Mouse (Mus musculus): Measurements from ENCODE around the gene Stmn1. TPM values are rescaled to one million over a fixed set of nuclear protein-coding genes. Genes with fewer than 3 reads are reported as not detected.
"Not testable (repeated sequence)": the region's sequence is repeated elsewhere in the genome, so short reads cannot be mapped to it uniquely, and the experiment has no call there.

The Stmn1 gene
- total RNA-seq, 2 experiments from 2014 or later = 563 to 821 TPM

DNA sequence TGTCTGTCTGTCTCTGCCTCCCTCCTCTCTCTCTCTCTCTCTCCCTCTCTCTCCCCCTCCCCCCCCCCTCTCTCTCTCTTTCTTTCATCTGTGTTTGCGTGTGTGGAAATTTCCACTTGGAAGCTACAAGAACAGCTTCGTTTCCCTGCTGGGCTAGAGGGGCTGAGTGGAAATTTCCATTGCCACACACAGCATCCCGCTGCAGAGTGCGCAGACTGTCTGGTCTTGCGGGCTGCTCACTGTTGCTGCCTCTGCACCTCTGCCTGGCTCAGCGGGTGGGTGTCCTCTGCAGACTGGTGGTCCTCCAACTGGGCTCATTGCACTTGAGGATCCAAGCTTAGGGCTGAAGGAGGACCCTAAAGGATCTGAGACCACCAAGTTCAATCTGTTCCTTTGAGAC, 15.6 kb downstream of the Stmn1 start:
- no peak for ATAC-seq (ENCODE audit: poor library complexity, severe bottlenecking)

DNA sequence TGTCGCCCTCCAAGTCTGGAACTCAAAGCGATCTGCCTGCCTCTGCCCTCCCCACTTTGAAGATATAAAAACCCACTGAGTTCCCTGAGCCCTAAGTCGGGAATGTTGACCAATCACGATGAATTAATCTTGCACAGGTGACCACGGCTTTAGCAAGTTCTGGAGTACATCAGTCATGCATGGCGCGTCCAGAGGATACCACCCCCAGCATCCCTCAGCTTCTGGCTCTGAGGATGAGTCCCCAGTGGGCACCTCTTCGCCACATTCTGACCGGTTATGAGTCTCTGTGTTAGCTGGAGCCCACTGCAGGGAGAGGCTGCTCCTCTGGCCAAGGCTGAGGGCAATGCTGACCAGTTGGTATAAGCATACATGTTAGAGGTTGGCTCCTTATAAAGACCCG, 16.1 kb downstream of the Stmn1 start:
- ATAC-seq (ENCODE audit: poor library complexity, severe bottlenecking) = no peak

DNA sequence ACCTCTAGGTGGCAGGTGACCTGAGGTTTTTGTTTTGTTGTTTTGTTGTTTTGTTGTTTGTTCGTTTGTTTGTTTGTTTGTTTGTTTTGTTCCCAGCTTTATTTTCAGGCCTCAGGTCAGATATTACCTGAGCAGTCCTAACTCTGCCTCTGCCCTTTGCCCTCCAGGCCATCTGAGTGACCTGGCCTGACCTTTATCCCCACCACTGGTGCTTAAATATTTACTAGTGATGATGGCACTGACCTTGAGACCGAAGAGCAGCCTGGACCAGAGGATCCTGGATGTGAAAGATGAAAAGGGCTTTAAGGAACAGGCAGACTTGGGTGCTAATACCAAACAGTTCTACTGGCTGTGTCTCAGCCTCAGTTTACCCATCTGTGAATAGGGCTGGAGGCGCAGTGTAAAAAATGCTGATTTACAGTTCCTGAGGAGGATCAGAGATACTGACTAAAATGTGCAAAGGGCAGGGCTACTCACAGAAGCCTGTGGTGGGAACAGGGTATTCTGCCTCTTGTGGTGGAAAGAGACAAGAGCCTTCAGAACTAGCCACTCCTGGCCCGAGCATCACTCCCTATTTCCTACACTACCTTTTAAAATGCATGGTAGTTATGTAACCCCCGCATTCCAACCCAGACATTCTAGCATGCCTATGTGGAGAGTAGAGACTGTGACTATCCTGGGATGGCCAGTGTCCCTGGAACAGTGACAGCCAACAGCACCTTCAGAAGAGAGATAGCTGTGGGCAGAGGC, 17.2 kb downstream of the Stmn1 start:
- no peak for ATAC-seq (ENCODE audit: poor library complexity, severe bottlenecking)

DNA sequence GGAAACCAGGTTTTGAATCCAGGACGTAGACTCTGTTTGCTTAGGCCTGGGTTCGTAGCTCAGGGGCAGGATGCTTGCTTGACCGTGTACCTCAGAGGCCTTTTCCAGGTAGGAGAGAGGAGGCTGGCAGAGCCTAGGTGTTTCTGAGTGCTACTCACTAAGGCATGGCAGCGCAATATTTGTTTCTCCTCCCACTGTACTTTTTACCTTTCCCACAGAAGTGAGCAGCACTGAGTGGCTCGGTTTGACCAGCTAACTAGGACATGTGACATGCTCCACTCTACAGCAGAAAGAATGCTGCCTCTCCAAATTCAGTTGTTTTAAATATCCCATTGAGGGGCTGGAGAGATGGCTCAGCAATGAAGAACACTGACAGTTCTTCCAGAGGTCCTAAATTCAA, 20.1 kb downstream of the Stmn1 start:
- ATAC-seq (ENCODE audit: poor library complexity, severe bottlenecking) = no peak

DNA sequence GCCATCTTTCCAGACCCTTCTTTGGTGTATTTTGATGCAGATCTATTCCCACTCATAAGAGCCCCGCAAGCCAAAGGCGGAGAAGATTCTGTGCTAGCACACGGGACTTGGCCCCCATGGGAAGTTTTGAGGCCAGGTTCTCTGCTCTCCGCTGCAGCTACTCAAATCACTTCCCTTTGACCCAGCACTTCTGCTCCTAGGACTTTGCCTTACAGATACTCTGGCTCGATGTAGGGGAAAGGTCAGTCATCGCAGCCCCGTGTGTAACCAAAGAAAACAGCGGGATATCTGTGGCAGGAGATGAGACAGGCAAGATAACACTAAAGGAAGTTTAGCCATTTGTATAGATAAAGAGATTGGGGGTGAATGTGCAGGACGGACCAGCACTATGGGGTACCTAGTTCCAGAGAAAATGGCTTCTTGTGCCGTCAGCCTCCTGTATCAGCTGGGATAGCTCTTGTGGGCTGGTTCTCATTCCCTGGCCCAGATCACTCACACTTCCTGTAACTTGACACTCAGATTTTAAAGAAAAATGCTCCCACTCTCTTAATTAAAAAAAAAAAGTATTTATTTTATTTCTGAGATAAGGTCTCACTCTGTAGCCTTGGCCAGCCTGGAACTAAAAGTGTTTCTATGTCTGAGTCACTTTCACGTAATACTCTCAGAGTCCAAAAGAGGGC, 22.0 kb downstream of the Stmn1 start:
- no peak for ATAC-seq (ENCODE audit: poor library complexity, severe bottlenecking)

DNA sequence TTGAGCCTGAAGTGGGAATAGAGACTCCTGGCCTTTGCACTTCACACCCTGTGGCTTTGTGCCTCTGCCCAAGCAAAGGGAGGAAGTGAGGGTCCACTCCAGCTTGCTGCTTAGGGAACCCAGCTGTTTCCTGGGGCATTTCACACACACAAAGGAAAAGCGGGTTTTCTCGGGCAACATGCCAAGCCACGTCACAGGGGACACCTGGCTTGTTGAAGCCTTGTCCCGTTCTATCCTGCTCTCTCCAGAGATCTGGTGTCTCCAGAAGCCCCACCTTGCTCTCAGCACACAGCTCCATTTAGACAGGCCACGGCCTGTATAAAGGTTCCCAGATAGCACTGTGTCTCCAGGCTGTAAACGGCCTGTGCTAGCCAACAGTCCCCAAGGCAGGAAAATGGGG, 23.6 kb downstream of the Stmn1 start:
- no peak for ATAC-seq (ENCODE audit: poor library complexity, severe bottlenecking)

DNA sequence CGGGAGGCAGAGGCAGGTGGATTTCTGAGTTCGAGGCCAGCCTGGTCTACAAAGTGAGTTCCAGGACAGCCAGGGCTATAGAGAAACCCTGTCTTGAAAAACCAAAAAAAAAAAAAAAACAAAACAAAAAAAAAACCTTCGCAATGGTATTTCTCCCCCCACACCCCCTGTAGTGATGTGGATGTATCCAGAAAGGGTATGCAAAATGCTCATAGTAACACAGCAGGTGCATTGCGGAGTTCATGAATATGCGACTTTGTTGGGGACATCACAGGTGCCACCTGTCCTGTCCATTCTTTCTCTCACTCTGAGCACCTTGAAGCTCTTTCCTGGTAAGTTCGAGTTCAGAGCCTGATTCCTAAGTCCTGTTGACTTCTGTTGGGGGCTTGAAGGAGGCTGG, 26.0 kb downstream of the Stmn1 start:
- ATAC-seq (ENCODE audit: poor library complexity, severe bottlenecking) = not testable (repeated sequence)

DNA sequence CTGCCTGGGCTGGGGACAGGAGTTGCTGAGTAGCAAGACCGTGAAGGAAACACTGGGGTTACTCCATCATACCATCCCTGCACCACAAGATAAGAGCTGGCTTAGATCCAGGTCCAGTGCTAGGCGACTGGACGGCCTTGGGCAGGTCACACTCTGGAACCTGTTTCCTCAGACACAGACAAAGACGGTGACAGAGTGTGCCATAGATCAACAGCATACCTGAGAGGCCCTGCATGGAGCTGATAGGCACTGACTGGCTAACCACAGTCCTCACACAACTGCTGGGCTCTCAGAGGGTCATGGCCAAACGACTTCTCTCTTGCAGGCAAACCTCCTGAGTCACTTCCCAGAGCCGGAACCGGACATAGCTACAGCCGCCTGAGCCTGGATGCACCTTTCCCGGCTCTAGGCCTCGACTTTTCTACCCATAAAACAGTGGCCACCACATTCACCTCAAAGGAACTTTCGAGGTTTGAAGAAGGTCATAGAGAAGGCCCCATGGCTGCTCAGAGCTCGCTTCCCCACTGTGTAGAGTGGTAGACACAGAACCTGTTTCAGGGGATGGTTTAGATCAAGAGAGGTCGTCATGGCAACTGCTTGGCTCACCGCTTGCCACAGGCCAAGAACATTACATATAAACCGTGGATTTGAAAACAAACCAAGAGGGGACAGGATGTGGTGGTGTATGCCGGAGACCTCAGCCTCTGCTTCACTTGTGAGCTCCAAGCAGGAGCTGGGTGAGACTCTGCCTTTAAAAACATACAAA, 26.8 kb downstream of the Stmn1 start:
- ATAC-seq (ENCODE audit: poor library complexity, severe bottlenecking) = peak; percentile 34

DNA sequence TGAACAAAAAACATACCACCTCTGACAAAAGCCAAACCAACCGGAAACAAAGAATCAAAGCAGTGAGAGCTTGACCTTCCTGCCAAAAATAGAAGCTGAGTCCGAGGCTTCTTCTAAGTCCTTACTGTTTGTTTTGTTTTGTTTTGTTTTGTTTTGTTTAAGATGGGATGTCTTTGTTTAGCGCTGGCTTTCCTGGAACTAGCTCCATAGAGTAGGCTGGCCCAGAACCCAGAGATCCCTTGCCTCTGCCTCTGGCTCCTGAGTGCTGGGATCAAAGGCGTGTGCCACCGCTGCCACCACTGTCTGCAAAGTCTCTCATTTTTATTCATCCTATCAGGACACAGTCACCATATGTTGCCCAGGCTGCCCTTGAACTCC, 27.4 kb downstream of the Stmn1 start:
- no peak for ATAC-seq (ENCODE audit: poor library complexity, severe bottlenecking)

DNA sequence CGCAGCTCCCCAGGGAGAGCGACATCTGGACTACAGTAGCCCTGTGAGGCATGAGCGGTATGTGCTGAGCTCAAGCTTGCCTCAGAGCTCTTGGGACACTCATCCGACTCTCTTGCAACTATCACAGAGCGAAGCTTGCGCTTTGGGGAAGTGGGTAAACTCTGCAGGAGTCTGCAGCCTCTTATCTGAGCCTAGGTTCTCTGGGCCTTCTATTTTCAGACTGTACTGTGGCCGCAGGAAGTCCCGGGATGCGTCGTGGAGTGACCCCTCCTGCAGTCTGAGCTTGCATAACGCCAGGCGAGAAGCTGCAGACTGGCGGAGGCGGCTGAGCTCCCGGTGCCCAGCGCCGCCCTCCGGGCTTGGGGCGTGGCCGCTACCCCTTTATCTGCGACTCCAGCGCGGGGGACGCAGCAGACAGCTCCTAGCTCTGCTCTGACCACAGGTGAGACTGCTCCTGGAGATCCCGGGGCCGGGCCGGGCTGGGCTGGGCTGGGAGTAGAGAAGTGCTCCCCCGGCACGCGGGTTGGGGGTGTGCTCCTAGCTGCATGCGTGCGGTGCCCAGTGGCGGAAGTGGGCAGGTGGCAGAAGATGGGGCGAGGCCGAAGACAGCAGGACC, 28.6 kb downstream of the Stmn1 start, which contains the start of gene Paqr7:
TSS of gene Paqr7 (plus strand) at position 103 of the 616 bp plus-strand sequence.
- peak; percentile 76 for ATAC-seq (ENCODE audit: poor library complexity, severe bottlenecking)

DNA sequence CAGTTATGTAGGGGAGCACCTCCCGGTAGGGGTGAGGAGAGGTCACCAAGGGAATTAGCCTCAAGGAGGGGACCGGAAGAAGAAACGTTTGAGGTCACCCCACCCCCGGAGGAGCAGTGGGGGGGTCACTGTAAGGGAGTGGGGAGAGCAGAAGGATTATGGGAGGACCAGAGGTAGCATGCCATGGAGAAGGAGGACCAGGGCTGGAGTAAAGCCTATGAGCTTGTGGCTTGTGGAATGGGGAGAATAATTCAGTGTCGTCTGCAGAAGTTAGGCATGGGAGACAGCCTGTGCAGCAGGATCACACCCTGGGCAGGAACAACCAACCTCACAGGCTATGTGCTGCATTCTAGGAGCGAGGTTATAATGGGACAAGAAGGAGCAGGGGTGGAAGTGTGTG, 29.1 kb downstream of the Stmn1 start:
- ATAC-seq (ENCODE audit: poor library complexity, severe bottlenecking) = no peak

DNA sequence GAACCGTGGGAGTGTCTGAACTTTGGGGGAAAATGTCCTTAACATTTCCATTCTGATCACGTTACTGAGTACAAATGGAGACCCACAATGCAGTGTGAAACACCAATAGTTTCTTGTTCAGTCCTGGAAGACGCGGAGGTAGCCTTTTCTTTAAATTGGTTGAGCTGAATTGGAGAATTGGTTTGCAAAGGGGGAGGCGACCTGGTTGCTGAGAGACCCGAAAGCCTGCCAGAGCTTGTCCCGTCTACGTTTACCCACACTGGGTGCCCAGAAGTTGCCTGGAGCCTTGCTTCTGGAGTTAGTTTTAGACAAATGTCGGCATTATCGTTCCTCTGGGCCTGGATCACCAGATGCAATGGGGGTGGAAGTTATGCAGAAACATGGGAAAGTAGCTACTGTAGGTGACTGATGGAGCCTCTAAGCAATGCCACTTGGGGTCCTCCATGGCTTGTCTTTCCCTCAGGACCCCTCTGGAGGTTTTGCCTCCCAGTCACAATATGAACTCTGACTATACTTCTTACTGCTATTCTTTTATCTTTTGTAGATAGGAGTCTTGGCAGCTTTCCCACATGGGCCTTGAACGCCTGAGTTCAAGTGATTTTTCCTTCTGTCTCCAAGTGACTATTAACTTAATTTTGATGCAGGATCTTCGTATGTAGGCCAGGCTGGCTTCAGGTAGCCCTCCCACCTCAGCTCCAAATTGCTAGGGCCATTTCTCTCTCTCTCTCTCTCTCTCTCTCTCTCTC, 30.0 kb downstream of the Stmn1 start:
- no peak for ATAC-seq (ENCODE audit: poor library complexity, severe bottlenecking)

DNA sequence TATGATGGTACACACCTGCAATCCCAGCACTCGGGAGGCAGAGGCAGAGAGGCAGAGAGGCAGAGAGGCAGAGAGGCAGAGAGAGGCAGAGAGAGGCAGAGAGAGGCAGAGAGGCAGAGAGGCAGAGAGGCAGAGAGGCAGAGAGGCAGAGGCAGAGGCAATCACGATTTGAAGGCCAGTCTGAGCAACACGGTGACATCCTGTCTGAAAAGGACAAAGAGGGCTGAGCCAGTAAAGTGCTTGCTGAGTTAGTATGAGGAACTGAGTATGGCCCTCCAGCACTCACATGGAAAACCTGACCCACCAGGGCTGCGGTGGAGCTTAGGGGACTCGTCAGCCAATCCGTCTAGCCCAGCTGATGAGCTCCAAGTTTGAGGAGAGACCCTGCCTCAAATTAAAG, 30.9 kb downstream of the Stmn1 start:
- not testable (repeated sequence) for ATAC-seq (ENCODE audit: poor library complexity, severe bottlenecking)

DNA sequence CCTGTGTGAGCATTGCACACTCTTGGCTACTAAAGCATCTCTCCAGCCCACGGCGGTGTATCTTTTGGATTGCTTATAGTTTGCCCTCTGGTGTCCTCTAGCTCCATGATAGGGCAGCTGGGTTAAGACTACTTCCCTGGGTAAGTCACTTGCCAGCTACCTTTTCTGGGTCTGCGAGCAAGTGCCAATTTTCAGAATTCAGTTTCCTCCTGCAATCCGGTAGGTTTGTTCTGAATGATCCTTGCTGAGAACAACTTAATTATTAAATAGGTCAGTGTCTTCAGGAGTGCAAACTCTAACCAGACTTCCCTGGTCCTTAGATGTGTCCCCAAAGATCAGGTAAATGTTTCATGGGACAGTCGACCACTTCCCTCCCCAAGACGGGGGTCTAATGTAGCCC, 33.0 kb downstream of the Stmn1 start:
- ATAC-seq (ENCODE audit: poor library complexity, severe bottlenecking) = no peak

DNA sequence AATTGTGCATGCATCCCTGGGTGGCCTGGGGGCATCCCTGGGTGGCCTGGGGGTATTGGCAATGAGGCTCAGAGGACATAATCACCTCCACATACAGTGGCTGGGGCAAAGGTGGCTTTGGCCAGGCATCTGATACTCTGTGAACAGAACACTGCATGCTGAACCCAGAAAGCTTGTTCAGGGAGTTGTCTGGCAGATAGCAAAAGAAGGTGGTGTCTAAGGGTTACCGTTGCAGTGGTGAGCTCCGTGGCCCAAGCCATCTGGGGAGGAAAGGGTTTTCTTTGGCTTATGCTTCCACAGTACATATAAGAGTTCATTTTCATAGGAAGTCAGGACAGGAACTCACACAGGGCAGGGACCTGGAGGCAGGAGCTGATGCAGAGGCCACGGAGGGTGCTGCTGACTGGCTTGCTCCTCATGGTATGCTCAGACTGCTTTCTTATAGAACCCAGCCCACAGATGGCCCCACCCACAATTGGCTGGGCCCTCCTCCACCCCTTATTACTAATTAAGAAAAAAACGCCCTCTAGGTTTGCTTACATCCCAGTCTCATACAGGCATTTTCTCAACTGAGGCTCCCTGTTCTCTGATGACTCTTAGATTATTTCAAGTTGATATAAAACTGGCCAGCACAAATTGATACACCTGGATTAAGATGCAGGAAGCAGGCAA, 35.7 kb downstream of the Stmn1 start:
- no peak for ATAC-seq (ENCODE audit: poor library complexity, severe bottlenecking)

DNA sequence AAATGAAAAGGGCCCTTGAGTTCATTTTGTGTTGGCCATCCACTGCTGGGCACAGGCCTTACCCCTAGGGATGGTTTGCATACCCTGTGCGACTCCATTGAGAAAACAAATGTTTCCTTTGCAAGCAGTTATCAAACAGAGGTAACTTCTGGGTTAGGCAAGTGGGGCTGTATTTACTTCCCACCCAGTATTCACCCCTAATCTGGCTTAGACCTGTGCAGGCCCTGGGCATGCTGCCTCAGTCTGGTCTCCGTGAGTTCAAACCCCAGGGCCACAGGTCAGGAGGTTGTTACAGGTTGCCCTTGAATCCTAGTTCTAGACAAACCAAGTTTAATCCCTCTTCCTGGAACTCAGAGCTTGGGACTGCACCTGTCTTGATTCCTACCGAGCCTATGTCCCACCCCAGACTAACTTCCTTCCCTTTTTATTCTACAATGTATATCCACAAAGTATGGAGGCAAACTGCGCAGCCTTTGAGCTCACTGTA, 37.2 kb downstream of the Stmn1 start:
- ATAC-seq (ENCODE audit: poor library complexity, severe bottlenecking) = no peak

DNA sequence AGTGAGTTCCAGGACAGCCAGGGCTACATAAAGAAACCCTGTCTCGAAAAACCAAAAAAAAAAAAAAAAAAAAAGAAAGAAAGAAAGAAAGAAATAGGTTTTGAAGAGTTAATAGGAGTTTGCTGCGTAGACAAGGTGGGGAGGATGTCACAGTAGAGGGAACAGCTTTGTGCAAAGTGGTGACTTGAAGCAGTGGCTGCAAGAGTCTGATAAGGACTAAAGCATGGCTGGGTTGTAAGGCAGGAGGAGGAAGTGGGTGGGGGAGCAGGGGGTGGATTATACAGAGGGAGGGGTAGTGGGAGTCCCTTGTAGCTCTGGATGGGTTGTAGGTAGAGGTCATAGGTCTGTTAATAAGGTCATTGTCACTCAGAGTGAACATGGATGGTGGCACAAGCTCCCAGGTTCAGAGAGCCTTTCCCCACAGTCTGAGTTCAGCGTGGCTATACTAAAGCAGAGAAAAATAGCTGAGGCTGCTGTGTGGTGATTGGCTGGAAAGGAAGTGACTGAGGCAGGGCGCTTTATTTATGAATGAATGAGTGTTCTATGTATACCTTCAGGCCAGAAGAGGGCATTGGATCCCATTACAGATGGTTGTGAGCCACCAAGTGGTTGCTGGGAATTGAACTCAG, 38.0 kb downstream of the Stmn1 start:
- ATAC-seq (ENCODE audit: poor library complexity, severe bottlenecking) = peak; percentile 52

DNA sequence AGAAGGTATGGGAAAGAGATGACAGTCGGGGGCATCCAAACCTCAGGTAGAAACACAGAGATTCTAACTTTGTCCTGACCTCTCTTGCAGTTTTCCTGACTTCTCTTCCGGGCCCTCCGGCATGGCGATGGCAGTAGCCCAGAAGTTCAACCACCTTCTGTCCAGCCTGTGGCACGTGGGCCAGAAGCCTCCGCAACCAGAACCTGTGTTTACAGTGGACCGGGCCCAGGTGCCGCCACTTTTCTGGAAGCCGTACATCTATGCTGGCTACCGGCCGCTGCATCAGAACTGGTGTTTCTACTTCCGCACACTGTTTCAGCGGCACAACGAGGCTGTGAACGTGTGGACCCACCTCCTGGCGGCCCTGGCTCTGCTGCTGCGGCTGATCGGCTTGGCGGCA, 38.6 kb downstream of the Stmn1 start:
- ATAC-seq (ENCODE audit: poor library complexity, severe bottlenecking) = no peak

DNA sequence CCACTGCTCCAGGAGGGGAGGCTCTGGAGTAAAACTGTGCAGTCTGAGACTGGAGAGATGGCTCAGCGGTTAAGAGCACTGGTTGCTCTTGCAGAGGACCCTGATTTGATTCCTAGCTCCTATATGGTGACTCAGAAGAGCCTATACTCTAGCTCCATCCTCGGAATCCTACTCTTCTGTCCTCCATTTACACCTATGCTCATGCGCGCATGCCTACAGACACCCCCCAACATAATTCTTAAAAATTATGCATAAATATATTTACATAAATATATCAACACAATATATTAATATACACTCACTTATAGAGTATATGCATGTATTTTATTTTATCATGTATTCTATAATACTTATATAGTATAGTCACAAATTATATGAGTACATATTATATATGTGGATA, 42.3 kb downstream of the Stmn1 start:
- ATAC-seq (ENCODE audit: poor library complexity, severe bottlenecking) = no peak
